Mouse (Mus musculus) heart, postnatal 25 days (tissue): Measurements from ENCODE around the gene Arl15. TPM values are rescaled to one million over a fixed set of nuclear protein-coding genes. Genes with fewer than 3 reads are reported as not detected.

Experiments used
- DNase-seq: peaks from one replicate; pipeline ENCODE4 v3.0.0; 2022; ENCODE audit warnings: low spot score
- intact Hi-C: fragments of 180-260 bp; cut with DNase I; formaldehyde crosslinking; loops from one replicate; pipeline ENCODE4 v1.15.1; 2025
- total RNA-seq, 2 experiments: library from RNA; stranded (reverse); gene quantifications; 2 replicates each; pipeline ENCODE4 v1.2.3; 2021

Arl15 gene
- total RNA-seq, 2 experiments from 2014 or later: 8.5 to 9.4 TPM

DNA sequence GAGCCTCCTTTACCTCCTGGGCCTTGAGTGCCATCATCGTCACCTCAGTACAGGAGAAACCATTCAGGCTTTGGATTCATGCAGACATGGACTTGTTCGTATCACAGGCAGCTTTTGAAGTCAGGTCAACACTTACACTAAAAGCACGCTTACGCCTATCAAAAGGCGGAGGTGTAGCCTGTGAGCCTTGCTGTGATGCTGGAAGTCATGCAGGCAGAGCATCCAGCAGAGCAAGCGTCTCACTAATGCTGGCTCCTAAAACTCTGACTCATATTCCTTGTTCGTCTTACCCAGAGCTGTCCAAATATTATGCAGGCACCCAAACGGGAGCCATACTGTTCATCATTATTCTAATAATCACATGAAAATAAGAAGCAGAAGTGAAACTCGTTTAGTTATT is 215.5 kb downstream of the Arl15 start:
- intact Hi-C loops: no loop called here
- no peak for DNase-seq

DNA sequence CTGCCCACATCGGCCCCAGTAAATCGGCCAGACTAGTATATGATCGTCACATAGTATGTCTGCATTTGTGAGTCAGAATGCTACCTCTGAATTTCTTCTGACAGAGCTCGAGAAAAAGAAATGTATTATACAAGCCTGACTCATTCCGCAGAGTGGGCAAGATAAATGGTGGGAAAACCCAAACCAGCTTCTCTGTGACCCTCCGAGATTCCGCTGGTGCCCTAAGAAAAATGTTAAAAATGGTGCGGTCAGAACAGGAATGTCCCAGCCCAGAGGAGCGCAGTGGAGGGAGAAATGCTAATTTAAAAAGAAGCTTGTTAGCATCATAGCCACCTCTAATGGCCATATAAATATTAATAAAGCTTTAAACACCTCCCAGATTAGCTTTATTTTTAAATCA is 216.2 kb downstream of the Arl15 start:
- no peak for DNase-seq
- intact Hi-C loops: no loop called here

DNA sequence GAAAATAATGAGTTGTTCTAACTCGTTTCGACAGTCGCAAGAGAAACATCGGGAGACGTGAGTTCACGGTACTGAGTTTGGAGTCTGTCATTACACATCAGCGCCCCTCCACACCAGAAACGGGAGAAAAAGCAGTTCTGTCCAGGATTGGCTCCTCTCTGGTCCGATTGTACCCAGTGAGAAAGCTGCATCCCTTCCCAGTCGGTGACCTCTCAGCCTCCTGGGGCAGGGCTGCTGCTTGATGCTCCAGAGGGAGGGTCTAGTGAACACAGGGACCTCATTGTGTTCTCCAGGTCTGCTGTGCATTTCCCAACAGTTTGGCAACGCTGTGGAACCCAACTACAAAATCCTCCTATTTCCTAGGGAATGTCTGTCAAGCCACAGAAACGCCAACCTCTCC is 216.7 kb downstream of the Arl15 start:
- DNase-seq: peak; percentile 44

DNA sequence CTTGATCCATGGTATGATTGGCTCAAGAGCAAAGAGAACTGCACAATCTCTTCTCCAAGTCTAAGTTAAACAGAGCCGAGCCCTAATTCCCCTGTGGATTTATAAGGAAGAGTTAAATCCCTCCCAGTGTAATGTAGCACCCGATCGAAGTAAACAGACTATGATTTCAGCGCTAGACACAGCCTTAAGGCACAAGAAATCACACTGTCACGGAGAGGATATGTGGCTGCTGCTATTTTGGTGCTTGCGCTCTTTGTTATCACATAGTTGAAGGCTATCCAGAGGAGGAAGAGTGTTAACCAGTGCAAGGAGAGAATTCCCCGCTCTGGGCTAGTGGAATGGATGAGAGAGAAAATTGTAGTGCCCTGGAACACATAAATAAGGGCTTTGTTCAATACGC is 223.6 kb downstream of the Arl15 start:
- DNase-seq: no peak
- intact Hi-C loops: no loop called here

More for the DNA sequence above, 216.7 kb downstream of the Arl15 start:
- intact Hi-C loops: no loop called here

DNA sequence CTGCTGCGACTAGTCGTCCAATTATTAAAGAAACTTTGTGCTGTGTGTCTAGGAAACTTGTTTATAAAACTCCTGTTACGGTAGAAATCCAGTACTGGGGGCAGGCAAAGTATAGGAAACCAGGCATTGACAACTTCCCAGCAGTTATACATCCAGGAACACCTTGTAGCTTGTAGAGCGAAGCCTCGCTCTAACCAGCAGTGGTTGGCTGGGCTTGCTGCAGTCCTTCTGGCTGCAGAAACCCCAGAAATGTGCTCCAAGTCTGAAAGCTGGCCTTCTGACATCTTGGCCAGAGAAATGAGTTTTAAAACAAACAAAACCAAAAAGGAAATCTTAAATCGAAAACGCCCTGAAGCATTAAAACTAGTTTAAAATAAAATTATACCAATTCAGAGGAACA is 229.2 kb downstream of the Arl15 start:
- intact Hi-C loops: no loop called here
- no peak for DNase-seq

DNA sequence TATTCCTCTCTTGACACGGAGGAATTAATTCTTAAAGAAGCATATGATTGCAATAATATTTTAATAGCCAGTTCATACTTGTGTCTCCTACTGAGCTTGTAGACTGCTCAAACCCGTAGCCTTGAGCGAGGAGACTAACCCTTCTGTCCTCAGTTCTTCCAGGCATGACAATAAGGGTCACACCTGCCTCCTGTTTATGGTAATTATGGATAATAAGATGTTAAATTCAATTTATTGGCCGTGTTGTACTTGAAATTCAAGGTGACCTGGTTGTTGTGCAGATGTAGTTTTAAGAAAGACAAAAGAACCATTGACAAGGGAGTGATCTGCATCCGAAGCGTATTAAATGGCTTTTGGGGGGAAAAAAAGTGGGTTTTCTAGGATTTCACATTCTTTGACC is 232.0 kb downstream of the Arl15 start:
- DNase-seq: no peak
- intact Hi-C loops: no loop called here

DNA sequence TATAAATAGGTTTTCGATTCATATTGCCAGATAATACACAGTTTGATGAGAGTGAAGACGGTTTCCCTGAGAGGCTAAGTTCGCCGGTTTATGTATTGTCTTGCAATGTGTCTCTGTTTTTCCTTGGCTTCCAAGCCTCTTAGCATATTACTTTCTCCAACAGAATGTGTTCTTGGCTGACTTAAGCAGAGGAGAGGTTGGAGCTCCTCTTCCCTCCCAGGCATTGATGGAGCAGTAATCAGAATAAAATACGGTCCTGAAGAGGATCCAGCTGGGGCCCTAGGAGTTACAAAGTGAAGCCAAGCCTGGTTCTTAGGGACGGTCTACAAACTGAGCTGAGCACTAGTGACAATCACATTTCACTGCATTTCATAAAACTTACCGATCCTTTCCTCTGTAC is 232.4 kb downstream of the Arl15 start:
- DNase-seq: no peak
- intact Hi-C loops: no loop called here

DNA sequence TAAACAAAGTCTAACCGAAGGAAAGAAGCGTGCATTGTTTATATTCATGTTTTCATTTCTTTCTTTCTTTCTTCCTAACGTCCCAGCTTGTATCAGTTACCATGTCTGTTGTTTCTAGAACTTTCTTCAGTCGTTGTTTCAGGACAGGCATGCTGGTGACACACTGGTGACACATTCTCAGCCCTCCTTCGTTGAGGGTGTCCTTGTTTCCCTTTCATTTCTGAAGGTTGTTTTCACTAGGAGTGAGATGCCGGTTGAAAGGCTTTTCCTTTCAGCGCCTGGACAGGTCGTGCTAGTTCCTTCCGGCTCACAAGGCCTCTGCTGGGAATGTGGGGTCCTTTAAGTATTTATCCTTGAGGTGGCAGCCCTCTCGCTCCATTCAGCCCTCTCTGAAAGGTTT is 253.8 kb downstream of the Arl15 start:
- DNase-seq: no peak
- intact Hi-C loops: no loop called here

DNA sequence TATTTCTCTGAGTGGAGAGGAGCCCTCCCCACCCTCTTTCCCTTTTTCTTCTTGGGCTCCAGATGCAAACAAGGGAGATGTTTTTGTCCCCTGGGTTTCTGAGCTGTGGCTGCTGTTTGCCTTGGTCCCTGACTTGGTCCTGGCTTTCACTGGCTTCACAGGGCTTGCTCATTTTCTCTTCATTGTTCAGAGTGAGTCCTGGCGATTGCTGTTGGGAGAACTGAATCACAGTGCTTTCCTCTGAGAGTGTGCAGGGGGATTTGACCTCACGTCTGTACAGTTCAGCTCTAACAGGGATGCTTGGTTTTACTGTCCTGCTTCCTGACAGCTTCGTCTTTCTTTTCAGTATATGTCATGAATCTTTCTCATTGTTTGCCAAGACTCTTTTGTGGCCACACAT is 254.4 kb downstream of the Arl15 start:
- intact Hi-C loops: no loop called here
- DNase-seq: no peak

DNA sequence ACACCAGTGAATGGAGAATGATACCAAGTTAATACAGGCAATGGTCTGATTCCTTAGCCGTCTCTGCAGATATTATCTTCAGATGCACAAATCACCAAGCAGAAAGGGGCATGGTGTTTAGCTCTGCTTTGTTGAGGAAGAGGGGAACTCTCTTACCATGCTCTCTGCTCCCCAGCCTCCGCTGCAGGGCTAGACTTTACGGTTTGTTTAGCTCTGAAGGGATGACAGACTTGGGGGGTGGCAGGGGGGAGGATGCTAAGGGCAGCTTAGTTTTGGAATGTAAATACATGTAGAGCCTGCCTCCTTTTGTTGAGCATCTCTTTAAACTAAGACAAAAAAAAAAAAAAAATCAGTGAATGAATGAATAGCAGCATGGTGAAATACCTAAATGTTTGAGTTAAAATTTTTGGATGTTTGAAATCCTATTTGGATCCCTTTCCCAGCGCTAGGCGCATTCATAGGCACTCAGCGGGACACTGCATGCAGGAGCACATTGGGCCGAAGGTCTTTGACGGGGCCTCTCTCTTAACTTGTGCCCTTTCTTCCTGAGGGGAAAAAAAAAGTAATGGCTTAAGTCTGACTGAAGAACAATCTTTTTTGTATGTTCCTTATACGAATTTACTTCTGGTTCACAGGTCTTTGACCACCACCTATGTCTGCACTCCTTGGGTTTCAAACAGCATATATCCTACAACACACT is 257.0 kb downstream of the Arl15 start:
- intact Hi-C loops: no loop called here
- no peak for DNase-seq

DNA sequence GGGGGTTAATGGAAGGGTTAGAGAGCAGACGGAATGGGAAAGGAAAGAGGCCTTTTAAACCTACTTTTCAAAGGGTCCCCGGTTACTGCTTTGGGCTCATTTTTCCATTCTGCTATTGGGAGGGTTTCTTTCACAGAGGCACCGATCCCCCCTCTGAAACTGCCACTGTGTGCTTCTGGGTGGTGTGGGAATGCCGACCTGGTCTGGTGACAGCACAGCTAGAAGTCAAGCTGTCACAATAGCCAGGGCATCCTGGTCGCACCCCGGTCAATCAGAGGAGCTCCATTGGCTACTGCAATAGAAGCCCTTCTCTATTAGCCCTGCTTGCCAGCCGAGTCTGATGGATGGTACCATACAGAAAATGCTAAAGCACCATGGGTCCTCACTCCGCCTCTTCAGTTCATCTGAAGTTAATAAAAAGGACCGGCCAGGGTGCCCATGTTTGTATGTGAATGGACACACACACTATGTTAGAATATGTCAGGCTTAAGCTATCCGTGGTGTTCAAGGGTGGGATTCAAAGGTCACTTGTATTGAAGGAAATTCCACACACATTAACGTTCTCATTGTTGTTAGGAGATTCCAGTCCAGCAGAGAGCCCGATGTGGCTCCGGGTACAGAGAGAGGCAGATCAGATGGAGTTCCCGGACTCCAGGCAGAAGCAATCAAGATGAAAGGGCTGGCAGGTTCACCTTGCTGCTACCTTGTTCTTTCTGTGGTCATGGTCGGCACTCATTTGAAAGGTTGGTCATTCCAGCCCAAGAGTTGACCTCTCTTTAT is 258.3 kb downstream of the Arl15 start:
- DNase-seq: no peak
- intact Hi-C loops: no loop called here

DNA sequence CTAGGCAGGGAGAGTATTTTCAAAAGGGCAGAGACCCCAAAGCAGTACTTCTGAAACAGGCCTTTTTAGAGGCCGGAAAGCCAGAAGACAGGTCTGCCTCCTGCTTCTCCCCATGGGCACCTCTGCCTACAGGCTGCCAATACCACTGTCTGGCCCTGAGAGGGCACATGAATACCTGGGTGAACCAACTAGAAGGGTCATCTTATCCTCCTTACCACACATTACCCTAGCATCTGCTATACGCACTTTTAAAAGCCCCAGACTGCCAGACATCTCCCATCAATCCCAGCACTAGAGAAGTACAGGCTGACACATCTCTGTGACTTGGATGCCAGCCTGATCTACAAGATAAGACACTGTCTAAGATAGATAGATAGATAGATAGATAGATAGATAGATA is 259.0 kb downstream of the Arl15 start:
- intact Hi-C loops: no loop called here
- DNase-seq: no peak

DNA sequence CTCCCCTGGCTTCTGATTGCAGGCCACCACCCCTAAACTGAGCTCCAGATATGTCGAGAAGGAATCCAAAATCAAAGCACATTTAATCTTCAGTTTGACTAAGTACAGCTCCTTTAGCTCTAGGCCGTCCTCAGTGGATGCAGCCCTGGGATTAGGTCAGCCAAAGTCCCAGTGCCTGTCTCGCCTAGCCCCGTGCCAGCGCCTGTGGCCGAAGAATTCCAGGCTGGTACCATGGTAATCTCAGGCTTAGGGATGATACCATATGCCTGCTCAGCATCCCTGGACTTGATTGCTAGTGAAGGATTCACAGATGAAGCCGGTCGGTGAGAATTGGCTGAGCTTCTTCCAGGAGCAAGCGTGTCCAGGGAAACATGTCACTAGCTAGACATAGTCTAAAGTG is 261.4 kb downstream of the Arl15 start:
- no peak for DNase-seq
- intact Hi-C loops: no loop called here

DNA sequence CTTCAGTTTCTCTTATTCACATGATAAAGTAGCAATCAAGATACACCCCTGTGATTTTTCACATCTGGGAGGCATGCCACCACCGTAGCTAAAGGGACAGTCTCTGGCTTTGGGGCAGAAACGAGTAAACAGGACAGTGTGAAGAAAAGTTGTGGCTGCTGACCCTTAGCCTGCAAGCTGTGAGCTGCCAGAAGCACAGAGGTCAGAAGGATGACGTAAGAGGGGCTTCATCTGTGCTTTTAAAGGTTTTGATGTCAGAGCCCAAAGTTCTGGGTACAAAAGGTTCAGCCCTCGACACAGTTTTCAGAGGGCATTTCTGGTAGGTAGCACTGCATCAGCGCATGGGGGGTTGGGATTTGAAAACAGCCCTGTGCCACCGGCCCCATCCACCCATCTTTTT is 266.0 kb downstream of the Arl15 start:
- intact Hi-C loops: no loop called here
- DNase-seq: no peak

DNA sequence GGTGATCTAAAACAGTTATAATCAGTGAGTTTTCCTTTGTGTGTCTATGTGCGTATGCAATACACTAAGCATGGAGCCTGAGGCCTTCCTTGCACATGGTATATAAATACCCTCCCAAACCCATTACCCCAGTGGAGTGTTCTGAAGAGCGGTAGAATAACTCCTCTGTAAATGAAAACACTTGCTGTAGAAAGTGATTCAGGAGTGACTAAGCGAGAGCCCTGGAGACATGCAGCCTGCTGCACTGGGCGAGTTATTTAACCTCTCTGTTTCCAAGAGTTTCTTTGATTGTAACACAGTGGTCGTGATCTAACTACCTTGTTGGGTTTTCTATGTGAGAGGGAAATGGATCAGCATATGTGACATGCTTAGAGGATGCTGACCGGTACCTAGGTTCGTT is 266.9 kb downstream of the Arl15 start:
- DNase-seq: no peak
- intact Hi-C loops: no loop called here

DNA sequence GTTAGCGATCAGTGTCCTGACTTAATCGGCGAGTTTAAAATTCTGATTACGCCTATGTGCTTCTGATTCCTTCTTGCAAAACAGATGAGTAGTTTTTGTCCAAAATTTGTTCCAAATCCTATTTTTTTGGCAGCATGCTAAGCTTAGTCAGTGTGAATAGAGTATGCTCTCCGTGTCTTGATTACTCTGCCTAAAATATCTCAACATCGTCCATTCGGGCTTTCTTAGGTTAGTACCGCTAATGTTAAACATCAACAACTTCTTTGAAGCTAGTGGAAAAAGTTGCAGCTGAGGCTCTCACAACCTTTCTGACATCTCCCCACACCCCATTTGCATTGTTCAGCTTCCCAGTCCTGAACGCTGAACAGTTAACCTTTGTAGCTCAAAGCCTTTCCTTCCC is 269.8 kb downstream of the Arl15 start:
- no peak for DNase-seq
- intact Hi-C loops: no loop called here

DNA sequence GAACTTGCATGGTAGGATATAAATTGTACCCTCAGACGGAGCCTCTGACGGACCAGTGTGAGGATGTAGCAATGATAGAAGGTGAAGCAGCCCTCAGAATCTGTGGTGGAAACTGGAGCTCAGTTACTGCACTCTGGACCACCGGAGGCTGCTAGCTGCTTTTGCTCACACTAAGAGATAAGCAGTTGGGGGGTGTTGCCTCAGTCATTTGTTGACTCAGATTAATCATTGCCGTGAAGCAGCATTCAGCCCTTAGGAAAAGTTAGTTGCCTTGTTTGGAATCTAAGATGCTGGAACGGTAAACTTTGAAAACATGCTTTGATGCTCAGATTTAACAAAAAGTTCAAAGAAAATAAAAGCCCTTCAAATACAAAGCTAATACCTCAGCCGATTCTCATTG is 270.7 kb downstream of the Arl15 start:
- intact Hi-C loops: no loop called here
- no peak for DNase-seq

DNA sequence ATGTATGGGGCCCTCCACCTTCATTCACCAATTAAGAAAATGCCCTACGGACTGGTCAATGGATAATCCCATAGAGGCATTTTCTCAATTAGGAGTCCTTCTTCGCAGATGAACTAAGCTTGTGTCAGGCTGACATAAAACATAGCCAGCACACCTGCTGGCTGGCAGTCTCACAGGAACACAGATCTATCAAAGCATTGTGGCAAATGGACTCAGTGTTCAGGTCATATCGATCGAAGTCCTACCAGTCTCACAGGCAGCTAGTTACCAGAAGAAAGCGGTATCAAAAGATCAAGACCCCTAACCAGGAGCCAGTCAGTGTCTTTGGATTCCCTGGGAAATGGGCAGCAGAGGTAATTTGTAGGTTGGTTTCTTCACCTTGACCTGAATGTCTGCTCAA is 274.1 kb downstream of the Arl15 start:
- intact Hi-C loops: no loop called here

DNA sequence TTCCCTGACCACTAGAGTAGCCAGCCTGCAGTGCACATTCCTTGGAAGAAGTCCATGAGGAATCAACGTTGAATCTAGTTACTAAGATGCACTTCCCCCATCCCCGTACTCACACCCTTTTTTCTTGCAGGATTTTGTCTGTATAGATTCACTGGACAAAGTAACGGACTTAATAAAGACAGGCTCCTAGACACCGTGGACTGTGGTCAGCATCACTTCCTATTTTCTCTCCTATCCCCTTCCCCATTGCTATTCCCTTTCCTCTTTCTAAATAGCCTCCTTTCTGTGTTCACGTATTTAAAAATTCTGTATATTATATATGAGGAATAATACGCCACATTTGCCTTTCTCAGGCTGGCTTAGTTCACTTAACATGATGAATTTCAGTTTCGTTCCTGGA is 277.1 kb downstream of the Arl15 start:
- DNase-seq: no peak
- intact Hi-C loops: loop anchor here (10.0 kb wide), 2 partner anchors 197 to 683 kb away; no protein-coding TSS in a partner anchor

More for the DNA sequence above, 274.1 kb downstream of the Arl15 start:
- DNase-seq: no peak

DNA sequence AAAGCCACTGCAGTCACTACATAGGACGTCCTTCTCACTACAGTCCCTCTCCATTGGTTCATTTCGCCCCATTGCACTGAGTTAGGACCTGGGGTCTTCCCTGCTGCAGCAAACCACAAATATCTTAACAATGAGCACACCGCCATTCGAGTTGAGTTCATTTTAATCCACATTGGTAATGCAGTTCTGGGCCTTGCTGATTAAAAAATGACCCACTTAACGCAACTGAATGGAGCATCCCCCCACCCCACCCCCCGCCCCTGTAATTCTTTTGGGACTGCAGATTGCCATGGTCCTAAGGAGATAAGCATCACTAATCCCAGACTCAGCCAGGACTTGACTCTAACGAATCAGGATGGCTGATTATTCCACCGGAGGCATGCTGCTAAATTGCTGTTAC is 280.2 kb downstream of the Arl15 start:
- intact Hi-C loops: loop anchor here (10.0 kb wide), 2 partner anchors 200 to 680 kb away; no protein-coding TSS in a partner anchor
- no peak for DNase-seq

DNA sequence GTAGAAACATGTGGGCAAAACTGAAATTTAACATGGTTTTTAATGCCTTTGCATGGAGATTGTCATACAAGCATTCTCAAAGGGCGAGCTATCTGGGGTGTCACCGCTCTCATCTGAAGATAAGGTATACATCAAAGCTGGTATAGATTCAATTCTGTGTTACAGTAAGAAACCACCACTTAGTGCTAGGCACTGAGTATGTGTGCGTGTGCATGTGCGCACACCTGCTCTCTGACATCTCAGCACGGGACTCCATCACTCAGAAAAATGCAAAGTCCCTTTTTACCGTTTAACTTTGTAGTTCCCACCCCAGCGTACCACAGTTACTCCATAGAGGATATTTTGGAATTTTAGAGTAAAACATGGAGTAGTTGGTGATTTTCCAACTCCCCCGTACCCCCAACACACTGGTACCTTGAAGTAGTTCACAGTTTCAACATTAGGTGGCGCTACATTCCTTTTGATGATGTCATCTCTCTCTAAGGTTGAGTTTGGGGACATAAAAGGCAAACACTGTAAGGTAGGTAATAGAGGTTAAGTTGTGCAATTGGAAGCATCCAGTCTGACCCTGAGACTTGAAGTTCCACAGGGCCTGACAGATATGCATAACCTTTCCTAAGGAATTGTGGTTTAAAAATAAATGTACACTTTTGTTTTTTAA is 281.5 kb downstream of the Arl15 start:
- intact Hi-C loops: loop anchor here (2.0 to 10.0 kb wide), 3 partner anchors 201 to 679 kb away; no protein-coding TSS in a partner anchor
- DNase-seq: no peak
